Mouse (Mus musculus) E14TG2a.4 (cell line): ENCODE data around the gene Cfap69.
A peak's percentile ranks its signal among the peaks of the same experiment; 100 is the strongest.

ENCODE experiments used
- CTCF ChIP-seq: conservative IDR thresholded peaks from 2 replicates; pipeline ENCODE4 v1.5.1; 2014; ENCODE audit warnings: low read length
- NANOG ChIP-seq: IDR thresholded peaks from 2 replicates; pipeline ENCODE4 v1.6.1; 2014; ENCODE audit warnings: borderline replicate concordance, low read length, mixed read lengths
- POU5F1 ChIP-seq: IDR thresholded peaks from 2 replicates; pipeline ENCODE4 v1.6.1; 2014; ENCODE audit warnings: low read length, borderline replicate concordance

GRCm38 (mm10) chr5:5540385-5540784, 123.7 kb downstream of the Cfap69 start:
- TF ChIP-seq CTCF: no peak
- peak; percentile 38; the same call in 1 of the 2 replicates for TF ChIP-seq POU5F1
- no peak for TF ChIP-seq NANOG
